Mouse (Mus musculus) cerebellum, postnatal 4 days (tissue): ENCODE data around the gene Olfr1006.
"Not testable (repeated sequence)": the region's sequence is repeated elsewhere in the genome, so short reads cannot be mapped to it uniquely, and the experiment has no call there.

Source experiments
- DNase-seq, 2 experiments: peaks; one replicate each; pipeline ENCODE4 v3.0.0; 2022; ENCODE audit warnings: low spot score in 2 of 2, mixed read lengths in 1 of 2

Gene Olfr1006

GRCm38 (mm10) chr2:85678667-85679066, at the start of gene Olfr1006:
Gene Olfr1006, minus strand, starts transcription at chr2:85678767.
- DNase-seq, result no peak

- peak in 1 of 2 experiments; percentile 8 for DNase-seq
Measured at GRCm38 (mm10) chr2:85725793-85726192, 47.2 kb upstream of the Olfr1006 start.

GRCm38 (mm10) chr2:85715119-85715518, 36.6 kb upstream of the Olfr1006 start, which contains the start of gene Olfr1009:
Gene Olfr1009, plus strand, starts transcription at chr2:85715419.
- no peak for DNase-seq

- no peak for DNase-seq
Measured at GRCm38 (mm10) chr2:85711159-85711558, 32.6 kb upstream of the Olfr1006 start.

- DNase-seq, result not testable (repeated sequence)
Measured at GRCm38 (mm10) chr2:85710680-85711079, 32.1 kb upstream of the Olfr1006 start.

- DNase-seq, result no peak
Measured at GRCm38 (mm10) chr2:85689131-85689530, 10.6 kb upstream of the Olfr1006 start, which contains the start of gene Olfr1008. Gene Olfr1008, plus strand, starts transcription at chr2:85689431.

- DNase-seq, result not testable (repeated sequence)
Measured at GRCm38 (mm10) chr2:85664355-85664754, 14.2 kb downstream of the Olfr1006 start, which contains the start of gene Olfr154. Gene Olfr154, minus strand, starts transcription at chr2:85664455.

- no peak for DNase-seq
Measured at GRCm38 (mm10) chr2:85650604-85651003, 28.0 kb downstream of the Olfr1006 start, which contains the start of gene Olfr1002. Gene Olfr1002, minus strand, starts transcription at chr2:85650704.
